Mouse (Mus musculus) lung, adult 2 months (tissue): ENCODE measurements around the gene Gm27021. TPM values are rescaled to one million over a fixed set of nuclear protein-coding genes. Genes with fewer than 3 reads are reported as not detected.

Source experiments
- DNase-seq: peaks from one replicate; pipeline ENCODE4 v3.0.0; 2022
- H3K4me1 ChIP-seq: fragments of 200-500 bp; 2 replicates; pipeline ENCODE4 v1.6.1; 2011; ENCODE audit warnings: low read length; ENCODE audit not compliant: control insufficient read depth, insufficient read depth
- H3K4me3 ChIP-seq: fragments of 200-500 bp; replicated peaks from 2 replicates; pipeline ENCODE3; 2011; ENCODE audit warnings: low read depth, mild to moderate bottlenecking, control low read depth, low read length; ENCODE audit errors: extremely low read depth
- CTCF ChIP-seq: fragments of 200-500 bp; IDR thresholded peaks from 2 replicates; pipeline ENCODE4 v1.5.1; 2011; ENCODE audit warnings: mild to moderate bottlenecking, low read length, control low read depth; ENCODE audit not compliant: insufficient read depth
- POLR2A ChIP-seq: fragments of 200-500 bp; IDR thresholded peaks from 2 replicates; pipeline ENCODE4 v1.6.1; 2011; ENCODE audit warnings: low read depth, mild to moderate bottlenecking, control low read depth, low read length, borderline replicate concordance; ENCODE audit errors: extremely low read depth
- WGBS: fragments of 180-500 bp; shearing (Covaris S2); methylation state at CpG from one replicate; pipeline ENCODE4 v1.1.7; 2018; 5-methylcytosine and 5-hydroxymethylcytosine counted together
- polyA plus RNA-seq: library from polyadenylated mRNA; depleted of rRNA; stranded (reverse); fragments of >200 nt; gene quantifications from 2 replicates; pipeline ENCODE4 v1.2.3, GENCODE M21; 2012

The Gm27021 gene
- polyA plus RNA-seq, 1 experiment, result 0.92 TPM

DNA sequence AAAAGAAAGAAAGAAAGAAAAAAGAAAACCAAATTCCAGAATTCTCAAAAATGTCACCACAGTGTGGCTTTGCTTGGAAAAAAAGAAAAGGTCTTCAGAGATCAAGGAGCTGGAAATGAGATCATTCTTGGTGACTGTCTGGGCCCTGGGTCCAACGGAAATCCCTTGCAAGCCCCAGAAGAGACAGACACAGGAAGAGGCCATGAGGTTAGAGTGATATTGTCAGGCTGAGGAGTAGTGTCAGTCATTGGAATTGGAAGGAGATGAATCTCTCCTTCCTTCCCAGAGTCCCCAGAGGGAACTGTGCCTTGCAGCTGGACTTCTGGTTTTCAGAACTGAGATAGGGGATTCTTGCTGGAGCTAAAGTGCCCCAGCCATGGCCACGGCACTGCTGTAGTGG, 31.7 kb upstream of the Gm27021 start:
- WGBS, result 34% methylated on average over 2 of the region's 2 CpGs
- peaks cover 10% of the 10 kb centered on the region for H3K4me1 ChIP-seq
- no peak for TF ChIP-seq CTCF
- TF ChIP-seq POLR2A, result no peak
- DNase-seq, result no peak
- no peak overlapping the region for H3K4me3 ChIP-seq

DNA sequence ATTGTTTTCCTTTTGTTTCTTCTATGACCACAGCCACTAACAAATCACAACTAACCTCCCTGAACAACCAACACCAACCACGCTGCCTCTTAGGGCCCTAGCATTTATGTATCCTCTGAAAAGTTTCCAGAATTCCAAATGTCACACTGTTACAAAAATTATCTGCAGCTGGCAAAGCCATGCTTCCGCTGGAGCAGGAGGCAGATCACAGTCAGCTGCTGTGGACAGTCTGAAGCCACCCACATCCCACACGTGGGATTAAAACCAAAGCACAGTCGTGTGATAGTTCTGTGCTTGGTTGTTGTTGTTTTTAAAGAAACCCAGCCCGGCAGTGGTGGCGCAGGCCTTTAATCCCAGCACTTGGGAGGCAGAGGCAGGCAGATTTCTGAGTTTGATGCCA, 31.2 kb upstream of the Gm27021 start:
- 66% methylated on average over 6 of the region's 6 CpGs for WGBS
- Histone ChIP-seq H3K4me1 (peaks cover 10% of the 10 kb centered on the region), H3K4me3 (no peak overlapping the region)
- DNase-seq, result no peak
- no peak for TF ChIP-seq POLR2A
- no peak for TF ChIP-seq CTCF

DNA sequence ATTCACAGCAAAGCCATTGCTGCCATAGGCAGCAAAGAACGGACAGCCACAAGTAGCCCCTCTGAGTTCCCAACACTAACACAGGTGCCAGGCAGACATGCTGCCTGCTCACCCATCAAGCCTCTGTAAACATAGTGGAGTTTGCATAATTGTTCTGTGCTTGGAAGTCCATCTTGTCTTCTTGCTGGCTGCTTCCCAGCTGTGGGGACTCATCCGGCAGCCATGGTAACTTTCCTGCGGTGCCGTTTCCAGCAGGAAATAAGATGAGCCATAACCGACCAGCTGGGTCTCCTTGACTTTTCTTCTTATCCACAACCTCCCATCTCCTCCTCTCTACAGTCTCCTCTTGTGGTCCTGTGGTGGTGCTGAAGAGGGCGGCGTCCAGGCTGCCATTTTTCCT, 30.5 kb upstream of the Gm27021 start:
- no peak overlapping the region for H3K4me3 ChIP-seq
- DNase-seq, result no peak
- H3K4me1 ChIP-seq, result peaks cover 10% of the 10 kb centered on the region
- WGBS, result 51% methylated on average over 7 of the region's 7 CpGs
- TF ChIP-seq POLR2A (no peak), CTCF (no peak)

DNA sequence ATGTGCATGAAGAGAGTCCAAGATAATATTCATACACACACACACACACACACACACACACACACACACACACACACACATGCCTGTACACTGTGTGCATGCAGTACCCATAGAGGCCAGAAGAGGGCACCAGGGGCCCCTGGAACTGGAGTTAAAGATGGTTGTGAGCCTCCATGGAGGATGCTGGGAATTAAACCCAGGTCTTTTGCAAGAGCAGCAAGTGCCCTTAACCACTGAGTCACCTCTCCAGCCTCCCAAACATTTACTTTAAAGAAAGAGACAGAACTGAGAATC, 30.0 kb upstream of the Gm27021 start:
- H3K4me1 ChIP-seq, result peaks cover 10% of the 10 kb centered on the region
- DNase-seq, result no peak
- H3K4me3 ChIP-seq, result no peak overlapping the region
- TF ChIP-seq POLR2A (no peak), CTCF (peak; percentile 18; the same call in 1 of the 2 replicates)

DNA sequence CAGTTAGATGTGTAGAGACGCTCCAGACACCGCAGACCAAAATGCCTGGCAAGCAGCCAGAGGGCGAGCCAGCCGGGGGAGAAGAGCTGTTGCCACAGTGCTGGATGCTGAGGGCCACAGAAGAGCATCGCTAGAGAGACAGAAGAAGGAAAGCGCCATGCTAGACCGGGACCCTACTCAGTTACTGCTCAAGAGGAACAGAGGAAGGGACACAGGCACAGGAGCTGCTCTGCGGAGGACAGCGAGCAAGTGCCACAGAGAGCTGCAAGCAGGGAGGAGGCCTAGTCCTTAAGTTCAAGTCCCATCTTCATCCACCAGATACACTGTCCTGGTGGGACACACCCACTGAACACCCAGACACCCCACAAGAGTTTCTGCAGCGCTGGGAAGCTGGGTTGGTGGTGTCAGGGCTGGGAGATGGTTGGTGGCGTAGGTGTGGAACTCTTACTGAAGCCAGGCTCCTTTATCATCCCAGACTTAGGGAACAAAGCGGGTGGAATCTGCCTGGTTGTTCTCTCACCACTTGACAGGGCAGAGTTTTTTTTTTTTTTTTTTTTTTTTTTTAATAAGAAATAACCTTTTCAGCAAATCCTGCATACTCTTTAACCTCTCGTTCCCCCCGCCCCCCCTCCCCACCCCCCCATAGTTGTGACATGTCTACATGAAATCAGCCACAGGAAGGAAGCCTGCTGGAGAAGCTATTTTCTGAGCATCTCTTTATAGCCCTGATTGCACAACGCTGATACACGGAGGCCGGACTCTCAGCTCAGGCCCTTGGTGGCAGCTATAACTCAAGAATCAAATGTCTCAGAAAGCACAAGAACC, 29.5 kb upstream of the Gm27021 start:
- Histone ChIP-seq H3K4me3 (no peak overlapping the region), H3K4me1 (peaks cover 10% of the 10 kb centered on the region)
- DNase-seq, result no peak
- TF ChIP-seq POLR2A, result no peak
- TF ChIP-seq CTCF, result no peak
- 46% methylated on average over 17 of the region's 17 CpGs for WGBS

DNA sequence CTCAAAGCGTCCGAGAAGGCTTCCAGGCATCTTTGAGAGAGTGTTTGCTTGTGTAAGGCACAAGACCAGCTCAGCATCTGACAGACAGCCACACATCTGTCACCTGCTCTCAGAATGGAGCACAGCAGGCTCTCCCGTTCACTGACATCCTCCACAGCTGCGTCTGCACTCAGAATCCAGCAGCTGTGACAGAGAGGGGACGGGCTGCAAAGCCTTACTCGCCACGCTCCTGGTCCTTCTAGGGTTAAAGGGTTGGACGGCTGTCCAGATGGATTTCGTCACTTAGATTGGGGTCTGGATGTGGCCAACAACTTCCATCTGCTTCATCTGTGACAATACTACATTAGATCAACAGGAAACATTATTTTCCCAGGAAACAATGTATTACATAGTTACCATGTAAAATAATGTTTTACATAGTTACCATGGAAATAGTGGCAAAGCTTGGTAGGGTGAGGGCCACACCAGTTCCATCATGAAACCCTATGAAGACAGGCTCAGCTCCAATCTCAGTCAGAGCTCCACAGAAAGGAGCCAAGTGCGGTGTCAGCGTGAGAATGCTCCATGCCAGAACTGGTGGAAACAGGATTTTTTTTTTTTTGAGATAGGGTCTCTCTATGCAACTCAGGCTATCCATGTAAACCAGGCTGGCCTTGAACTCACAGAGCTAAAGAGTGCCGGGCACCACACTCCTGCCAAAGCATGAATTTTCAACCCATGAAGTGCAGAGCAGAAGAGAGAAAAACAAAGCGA, 28.7 kb upstream of the Gm27021 start:
- H3K4me1 ChIP-seq, result peaks cover 10% of the 10 kb centered on the region
- no peak for DNase-seq
- no peak overlapping the region for H3K4me3 ChIP-seq
- 35% methylated on average over 13 of the region's 13 CpGs for WGBS
- TF ChIP-seq POLR2A (no peak), CTCF (no peak)

DNA sequence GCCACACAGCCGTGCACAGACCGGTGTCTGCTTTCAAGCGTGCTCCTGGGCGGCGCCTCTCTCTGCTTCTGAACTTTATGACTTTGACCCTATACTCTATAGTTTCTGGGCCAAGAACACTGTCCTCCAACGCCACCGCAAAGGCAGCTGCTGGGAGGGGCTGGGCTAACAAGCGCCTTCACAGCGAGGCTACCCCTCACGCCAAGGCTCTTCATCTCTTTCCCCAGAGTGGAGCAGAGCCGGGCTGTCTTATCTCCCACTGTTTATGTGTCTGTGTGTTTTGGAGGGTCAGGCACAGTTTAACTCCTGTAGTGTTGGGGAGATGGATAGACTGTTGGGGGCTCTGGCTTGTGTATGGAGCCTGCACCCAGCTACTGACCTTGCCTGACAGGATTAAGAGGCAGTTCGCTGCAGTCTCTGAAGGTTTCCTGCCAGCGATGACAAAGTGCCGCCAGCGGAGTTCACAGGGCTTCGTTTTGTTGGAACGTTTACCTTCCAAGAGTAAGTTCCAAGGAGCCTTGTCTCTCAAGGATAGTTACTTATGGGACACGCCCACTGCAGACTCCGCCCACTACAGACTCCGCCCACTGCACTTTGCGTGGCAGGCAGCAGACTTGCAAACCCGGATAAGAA, 26.1 kb upstream of the Gm27021 start:
- WGBS, result 26% methylated on average over 22 of the region's 22 CpGs
- Histone ChIP-seq H3K4me1 (peaks cover 6% of the 10 kb centered on the region), H3K4me3 (no peak overlapping the region)
- DNase-seq, result no peak
- TF ChIP-seq CTCF, result no peak
- TF ChIP-seq POLR2A, result no peak

DNA sequence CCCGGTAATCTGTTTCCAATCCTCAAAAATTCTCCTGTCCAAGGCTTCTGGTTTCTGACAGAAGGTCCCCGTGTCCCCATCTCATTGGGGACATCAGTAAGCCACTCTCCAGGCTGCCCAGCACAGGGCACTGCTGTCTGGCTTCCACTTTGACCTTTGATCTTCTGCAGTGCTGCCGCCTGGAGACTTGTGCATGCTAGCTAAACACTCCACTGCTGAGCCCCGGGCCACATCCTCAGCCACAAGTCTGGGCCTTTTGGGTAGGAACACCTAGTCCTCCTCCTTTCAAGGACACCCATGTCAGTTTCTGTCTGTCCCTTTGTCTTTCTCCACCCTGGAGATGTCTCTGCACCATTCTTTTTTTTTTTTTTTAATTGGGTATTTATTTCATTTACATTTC, 25.1 kb upstream of the Gm27021 start:
- no peak for TF ChIP-seq CTCF
- no peak for TF ChIP-seq POLR2A
- 65% methylated on average over 4 of the region's 4 CpGs for WGBS
- Histone ChIP-seq H3K4me3 (no peak overlapping the region), H3K4me1 (peaks cover 6% of the 10 kb centered on the region)
- no peak for DNase-seq

DNA sequence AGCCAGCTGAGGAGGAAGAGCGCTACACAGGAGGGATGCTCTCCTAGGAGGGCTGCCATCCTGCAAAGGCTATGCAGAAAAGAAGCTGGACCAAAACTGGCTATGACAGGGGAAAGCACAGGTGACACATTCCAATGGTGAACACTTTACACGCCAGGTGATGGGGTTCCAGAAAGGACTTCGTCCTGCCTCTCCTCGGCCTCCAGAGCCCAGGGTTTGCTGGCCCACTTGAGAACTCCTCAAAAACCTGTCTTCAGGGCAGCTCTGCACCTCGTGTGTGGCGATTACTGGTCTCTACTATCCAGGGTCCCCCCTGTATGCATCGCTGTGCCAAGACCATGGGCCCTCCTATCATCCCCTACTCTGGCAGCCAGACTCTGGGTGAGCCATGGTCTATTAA, 20.6 kb upstream of the Gm27021 start:
- no peak for DNase-seq
- Histone ChIP-seq H3K4me1 (no peaks in the 10 kb centered on the region), H3K4me3 (no peak overlapping the region)
- 83% methylated on average over 7 of the region's 7 CpGs for WGBS
- no peak for TF ChIP-seq POLR2A
- TF ChIP-seq CTCF, result no peak
